Mouse (Mus musculus): ENCODE data around the gene Rnf217. TPM values are rescaled to one million over a fixed set of nuclear protein-coding genes. Genes with fewer than 3 reads are reported as not detected.

Rnf217 gene
- 0.79 and 0.83 TPM in 2 replicates for polyA plus RNA-seq (2021; fragmentation: Nextera tagmentation)
- long read RNA-seq, experiment 1, partial matches to known transcripts: 0 of 3 reads
- long read RNA-seq, experiment 1, other reads (novel, unspliced or antisense): 3 of 3 reads
- long read RNA-seq, experiment 2, partial matches to known transcripts: 1 of 3 reads
- long read RNA-seq, experiment 2, other reads (novel, unspliced or antisense): 2 of 3 reads

DNA sequence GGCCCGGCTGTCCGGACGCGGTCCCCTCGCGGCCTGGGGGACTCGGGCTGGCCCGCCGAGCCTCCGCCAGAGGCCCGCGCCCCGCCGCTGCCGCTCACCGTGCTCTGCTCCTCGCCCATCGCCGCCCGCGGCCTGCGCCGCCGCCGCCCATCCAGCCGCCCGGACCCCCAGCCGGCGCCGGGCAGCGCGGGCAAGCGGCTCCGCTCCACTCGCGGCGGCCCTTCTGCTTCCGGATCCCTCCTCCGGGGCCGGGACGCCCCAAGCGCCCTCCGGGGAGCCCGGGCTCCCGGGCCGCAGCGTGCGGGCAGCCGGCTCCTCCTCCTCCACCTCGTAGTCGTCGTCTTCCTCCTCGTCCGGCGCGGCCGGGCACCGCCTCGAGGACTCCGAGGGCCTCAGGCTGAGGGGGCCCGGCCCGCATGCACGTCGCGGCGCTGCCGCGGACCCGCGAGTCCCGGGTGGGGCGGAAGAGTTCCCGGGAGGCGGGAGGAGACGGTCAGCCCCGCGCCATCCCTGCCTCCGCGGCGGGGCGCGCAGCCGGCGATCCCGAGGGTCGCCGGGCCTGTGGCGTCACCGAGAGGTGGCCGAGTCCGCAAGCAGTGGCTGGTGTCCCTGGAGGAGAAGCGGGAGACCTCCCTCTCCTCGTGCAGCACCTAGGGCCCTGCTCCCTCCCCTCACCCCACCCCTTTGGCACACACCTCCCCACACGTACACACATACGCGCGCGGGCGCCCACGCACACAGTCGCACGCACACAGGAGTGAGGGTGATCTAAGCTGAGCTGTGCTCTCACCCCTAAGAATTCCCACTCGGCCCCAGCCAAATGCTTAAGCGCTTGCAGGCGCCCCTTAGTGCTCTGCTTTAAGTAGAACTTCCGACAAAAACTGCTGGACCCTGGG, at the start of gene Rnf217:
Rnf217 (minus strand) TSS at position 119 of the 896 bp plus-strand sequence.

DNA sequence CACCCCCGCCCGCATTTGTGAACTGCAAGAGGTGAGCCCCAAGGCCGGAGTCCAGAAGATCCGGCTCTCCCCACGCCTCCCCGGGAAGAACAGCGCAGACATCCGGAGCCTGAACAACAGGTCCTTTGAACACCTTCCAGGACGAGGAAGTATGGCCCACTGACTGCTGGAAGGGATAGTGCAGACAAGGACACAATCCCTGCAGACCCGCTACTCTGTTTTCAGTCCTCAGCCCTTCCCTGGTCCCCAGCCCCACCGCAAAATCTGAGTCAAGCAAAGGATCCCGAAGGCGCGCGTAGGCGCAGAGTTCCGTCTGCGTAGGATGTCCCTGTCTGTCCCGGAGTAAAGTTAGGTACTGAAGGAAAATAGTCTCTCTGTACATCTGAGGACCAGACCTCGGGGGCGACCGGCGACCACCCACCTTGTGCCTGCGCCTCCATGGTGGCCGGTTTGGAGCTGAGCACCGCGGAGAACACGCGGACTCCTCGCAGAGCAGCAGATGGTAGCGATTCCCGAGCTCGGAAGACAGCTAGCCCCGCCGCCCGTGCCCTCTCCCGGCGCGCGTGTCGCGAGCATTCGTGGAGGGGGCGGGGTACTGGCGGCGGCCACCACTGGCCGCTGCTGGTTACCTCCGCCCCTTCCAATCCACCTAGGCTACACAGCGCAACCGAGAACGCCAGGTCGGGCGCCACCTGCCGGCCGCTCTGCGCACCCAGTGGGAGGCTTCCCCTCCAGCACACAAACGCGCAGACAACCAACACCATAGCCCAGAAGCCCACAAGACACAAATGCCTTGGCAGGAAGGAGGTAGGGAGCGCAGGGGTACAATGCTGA, 163.5 kb downstream of the Rnf217 start, which contains the start of gene Tpd52l1:
Tpd52l1 (minus strand) TSS at position 668 of the 834 bp plus-strand sequence.

Other genes starting within 250 kb of the Rnf217 start
- 104 and 105 TPM in 2 replicates for gene Tpd52l1, start 163.2 kb downstream of the Rnf217 start, polyA plus RNA-seq (2021; fragmentation: Nextera tagmentation)